Mouse (Mus musculus) forebrain, postnatal 0 days (tissue): ENCODE measurements around the gene Pnpla5. TPM values are rescaled to one million over a fixed set of nuclear protein-coding genes. Genes with fewer than 3 reads are reported as not detected.

Experiments
- ATAC-seq: fragments of 200-750 bp; cut with Nextera tagmentation; 2 replicates; pipeline ENCODE4 v1.8.0; 2017; ENCODE audit warnings: mild to moderate bottlenecking, moderate library complexity
- DNase-seq: peaks from one replicate; pipeline ENCODE4 v3.0.0-alpha.2; 2015
- H3K27ac ChIP-seq: fragments of 300-500 bp; sonication (generic); 2 replicates; pipeline ENCODE4 v1.5.1; 2014; ENCODE audit warnings: low read depth, mild to moderate bottlenecking, antibody characterized with exemption, low read length, moderate library complexity, mixed read lengths
- H3K27me3 ChIP-seq: fragments of 300-500 bp; sonication (generic); 2 replicates; pipeline ENCODE4 v1.6.1; 2014; ENCODE audit warnings: mild to moderate bottlenecking, low read length, mixed read lengths; ENCODE audit not compliant: insufficient read depth
- H3K36me3 ChIP-seq: fragments of 300-500 bp; sonication (generic); 2 replicates; pipeline ENCODE4 v1.6.1; 2014; ENCODE audit warnings: mild to moderate bottlenecking, moderate library complexity; ENCODE audit not compliant: insufficient read depth
- H3K4me1 ChIP-seq: fragments of 300-500 bp; sonication (generic); 2 replicates; pipeline ENCODE4 v1.6.1; 2014; ENCODE audit warnings: antibody characterized with exemption; ENCODE audit not compliant: insufficient read depth
- H3K4me2 ChIP-seq: fragments of 300-500 bp; sonication (generic); 2 replicates; pipeline ENCODE4 v1.6.1; 2014; ENCODE audit warnings: low read depth, mild to moderate bottlenecking, moderate library complexity
- H3K4me3 ChIP-seq: fragments of 300-500 bp; sonication (generic); 2 replicates; pipeline ENCODE4 v1.5.1; 2014; ENCODE audit warnings: low read depth, low read length, mixed read lengths
- H3K9ac ChIP-seq: fragments of 300-500 bp; sonication (generic); 2 replicates; pipeline ENCODE4 v1.6.1; 2014; ENCODE audit warnings: mild to moderate bottlenecking
- H3K9me3 ChIP-seq: fragments of 300-500 bp; sonication (generic); 2 replicates; pipeline ENCODE4 v1.6.1; 2016; ENCODE audit warnings: low read length
- CTCF ChIP-seq: sonication (generic); IDR thresholded peaks from 2 replicates; pipeline ENCODE4 v1.5.1; 2016; ENCODE audit warnings: antibody characterized with exemption, control low read depth, low read depth
- WGBS: fragments of 180-500 bp; shearing (Covaris S2); extraction: QIAGEN DNeasy Blood & Tissue Kit; methylation state at CpG from one replicate; pipeline ENCODE4 v1.1.7; 2014; 5-methylcytosine and 5-hydroxymethylcytosine counted together
- polyA plus RNA-seq: library from polyadenylated mRNA; unstranded; fragments of >200 nt; fragmentation: Nextera tagmentation; extraction: Ambion mirVana; gene quantifications from 2 replicates; pipeline ENCODE4 v1.2.1, GENCODE M21; 2015
- total RNA-seq: library from RNA; depleted of rRNA; stranded (reverse); fragments of >200 nt; gene quantifications from 2 replicates; pipeline ENCODE4 v1.2.3, GENCODE M21; 2014

Pnpla5 gene
- total and polyA plus RNA-seq, 2 experiments from 2014 or later = not detected

GRCm38 (mm10) chr15:84135472-84135871, 12.5 kb upstream of the Pnpla5 start:
- DNase-seq (peak; percentile 24), ATAC-seq (no peak)
- no peak overlapping the region for H3K4me3 ChIP-seq
- H3K9me3 ChIP-seq = no peaks in the 10 kb centered on the region
- 94% methylated on average over 5 of the region's 5 CpGs for WGBS
- H3K4me2 ChIP-seq = no peak overlapping the region
- H3K9ac ChIP-seq = no peak overlapping the region
- TF ChIP-seq CTCF = peak; percentile 66
- H3K27me3 ChIP-seq = no peaks in the 10 kb centered on the region
- no peaks in the 10 kb centered on the region for H3K4me1 ChIP-seq
- H3K36me3 ChIP-seq = no peaks in the 10 kb centered on the region
- H3K27ac ChIP-seq = no peak overlapping the region

DNA sequence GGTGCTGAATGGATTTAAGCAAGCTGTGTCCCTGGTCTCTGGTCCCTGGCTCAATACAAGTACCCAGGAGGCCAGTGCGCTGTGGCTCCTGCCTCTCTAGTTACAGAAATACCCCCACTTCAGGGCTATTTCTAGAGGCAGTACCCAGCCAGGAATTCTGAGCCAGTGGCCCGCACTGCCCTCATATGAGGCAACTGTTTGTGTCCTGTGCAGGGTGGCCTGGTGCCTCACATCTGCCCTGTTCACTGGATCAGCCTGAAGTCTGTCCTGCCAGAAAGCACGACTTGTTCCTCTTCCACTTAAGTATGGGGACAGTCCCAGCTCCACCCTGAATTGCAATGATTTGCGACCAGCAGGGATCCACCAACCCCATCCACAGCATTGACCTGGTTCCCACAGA, 10.5 kb upstream of the Pnpla5 start:
- no peaks in the 10 kb centered on the region for H3K9me3 ChIP-seq
- H3K27me3 ChIP-seq = no peaks in the 10 kb centered on the region
- 80% methylated on average over 4 of the region's 4 CpGs for WGBS
- ATAC-seq (no peak), DNase-seq (no peak)
- no peak for TF ChIP-seq CTCF
- H3K4me1 ChIP-seq = no peaks in the 10 kb centered on the region
- no peak overlapping the region for H3K9ac ChIP-seq
- no peak overlapping the region for H3K4me3 ChIP-seq
- H3K27ac ChIP-seq = no peak overlapping the region
- H3K36me3 ChIP-seq = no peaks in the 10 kb centered on the region
- H3K4me2 ChIP-seq = no peak overlapping the region

DNA sequence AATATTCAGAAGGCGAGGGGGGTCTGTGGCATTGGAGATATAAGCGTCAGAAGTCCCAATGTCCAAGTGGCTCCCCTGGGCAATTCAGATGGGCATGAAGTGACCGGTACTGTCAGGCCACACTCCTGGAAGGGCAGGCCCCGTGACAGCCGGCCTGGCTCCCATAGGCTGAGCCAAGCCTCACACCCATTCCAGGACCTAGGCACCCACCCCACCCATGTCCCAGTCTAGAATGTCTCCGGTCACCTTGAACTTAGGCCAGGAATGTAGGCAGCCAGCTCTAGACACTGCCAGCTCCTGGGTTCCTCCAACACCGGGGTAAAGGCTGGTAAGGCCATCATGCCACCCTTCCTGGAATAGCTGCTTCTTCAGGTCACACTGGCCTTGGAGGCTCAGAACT, 9.0 kb upstream of the Pnpla5 start:
- Histone ChIP-seq H3K27ac (no peak overlapping the region), H3K36me3 (no peaks in the 10 kb centered on the region), H3K4me3 (no peak overlapping the region), H3K4me1 (no peaks in the 10 kb centered on the region), H3K4me2 (no peak overlapping the region), H3K9me3 (no peaks in the 10 kb centered on the region), H3K9ac (no peak overlapping the region), H3K27me3 (no peaks in the 10 kb centered on the region)
- 96% methylated on average over 7 of the region's 7 CpGs for WGBS
- no peak for ATAC-seq
- TF ChIP-seq CTCF = no peak
- DNase-seq = no peak

DNA sequence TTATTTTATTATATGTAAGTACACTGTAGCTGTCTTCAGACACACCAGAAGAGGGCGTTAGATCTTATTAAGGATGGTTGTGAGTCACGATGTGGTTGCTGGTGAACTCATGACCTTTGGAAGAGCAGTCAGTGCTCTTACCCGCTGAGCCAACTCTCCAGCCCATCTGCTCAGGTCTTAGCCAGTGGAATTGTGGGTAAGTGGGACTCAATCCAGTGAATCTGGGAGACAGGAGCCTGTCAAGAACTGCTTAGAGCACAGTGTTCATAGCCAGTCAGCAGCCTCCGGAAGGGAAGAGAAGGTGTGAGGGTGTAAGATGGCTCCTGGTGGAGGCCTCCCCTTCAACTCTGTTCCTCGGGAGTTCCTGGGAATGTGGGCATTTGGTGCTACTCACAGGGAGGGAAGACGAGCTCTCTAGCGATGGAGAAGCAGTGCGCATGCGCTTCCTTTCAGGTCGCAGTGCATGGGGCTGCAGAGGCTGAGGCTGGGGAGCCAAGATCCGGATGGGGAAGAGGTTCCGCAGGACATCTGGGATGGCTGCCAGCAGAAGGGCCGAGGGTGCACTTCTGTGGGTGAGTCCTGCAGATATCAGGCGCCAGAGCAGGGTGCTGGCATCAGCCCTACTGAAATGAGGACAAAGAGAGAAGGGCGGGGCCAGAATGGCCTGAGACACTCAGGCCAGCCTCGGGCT, 8.3 kb upstream of the Pnpla5 start:
- Histone ChIP-seq H3K4me1 (no peaks in the 10 kb centered on the region), H3K9me3 (no peaks in the 10 kb centered on the region), H3K27ac (no peak overlapping the region), H3K9ac (no peak overlapping the region), H3K4me3 (no peak overlapping the region), H3K36me3 (no peaks in the 10 kb centered on the region), H3K27me3 (no peaks in the 10 kb centered on the region), H3K4me2 (no peak overlapping the region)
- DNase-seq (no peak), ATAC-seq (no peak)
- no peak for TF ChIP-seq CTCF
- 59% methylated on average over 16 of the region's 16 CpGs for whole genome bisulfite sequencing

- ATAC-seq = no peak
- Histone ChIP-seq H3K36me3 (no peaks in the 10 kb centered on the region), H3K4me1 (no peaks in the 10 kb centered on the region), H3K27me3 (no peaks in the 10 kb centered on the region), H3K27ac (no peak overlapping the region), H3K4me3 (no peak overlapping the region), H3K9me3 (no peaks in the 10 kb centered on the region), H3K4me2 (no peak overlapping the region), H3K9ac (no peak overlapping the region)
- 41% methylated on average over 5 of the region's 5 CpGs for WGBS
- no peak for TF ChIP-seq CTCF
- DNase-seq = no peak
Measured at GRCm38 (mm10) chr15:84126871-84127270, 3.9 kb upstream of the Pnpla5 start.

DNA sequence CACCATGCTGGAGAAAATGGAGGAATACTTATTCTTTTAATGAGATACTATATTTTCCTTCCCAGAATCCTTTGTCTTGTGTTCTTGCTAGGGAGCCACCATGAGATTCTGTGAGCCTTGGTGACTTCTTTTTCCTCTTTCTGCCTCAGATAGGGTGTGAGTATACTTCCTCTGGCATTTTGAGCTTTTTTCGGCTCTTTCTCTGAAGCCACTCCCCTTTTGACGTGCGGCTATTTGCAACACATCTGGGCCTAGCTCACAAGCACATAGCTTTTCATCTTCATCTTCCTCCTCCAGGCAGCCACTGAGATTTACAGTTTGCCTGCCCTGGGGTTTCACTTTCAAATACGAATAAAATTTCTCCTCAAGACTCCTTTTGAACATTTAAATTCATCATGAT, 3.5 kb upstream of the Pnpla5 start:
- DNase-seq (no peak), ATAC-seq (no peak)
- Histone ChIP-seq H3K9ac (no peak overlapping the region), H3K27ac (no peak overlapping the region), H3K9me3 (no peaks in the 10 kb centered on the region), H3K4me1 (no peaks in the 10 kb centered on the region), H3K36me3 (no peaks in the 10 kb centered on the region), H3K27me3 (no peaks in the 10 kb centered on the region), H3K4me3 (no peak overlapping the region), H3K4me2 (no peak overlapping the region)
- no peak for TF ChIP-seq CTCF
- WGBS = 76% methylated on average over 4 of the region's 4 CpGs

- H3K4me3 ChIP-seq = no peak overlapping the region
- no peaks in the 10 kb centered on the region for H3K27me3 ChIP-seq
- no peaks in the 10 kb centered on the region for H3K36me3 ChIP-seq
- ATAC-seq (no peak), DNase-seq (no peak)
- H3K9me3 ChIP-seq = no peaks in the 10 kb centered on the region
- H3K27ac ChIP-seq = no peak overlapping the region
- H3K4me2 ChIP-seq = no peak overlapping the region
- H3K4me1 ChIP-seq = no peaks in the 10 kb centered on the region
- 66% methylated on average over 7 of the region's 7 CpGs for WGBS
- TF ChIP-seq CTCF = peak; percentile 22; the same call in 1 of the 2 replicates
- H3K9ac ChIP-seq = no peak overlapping the region
Measured at GRCm38 (mm10) chr15:84124086-84124485, 1.1 kb upstream of the Pnpla5 start.
